Mouse (Mus musculus) heart, postnatal 0 days (tissue): ENCODE data around the gene Cryab.
A peak's percentile ranks its signal among the peaks of the same experiment; 100 is the strongest.

Source experiments
- CTCF ChIP-seq: IDR thresholded peaks from 2 replicates; pipeline ENCODE4 v1.5.1; 2016; ENCODE audit warnings: antibody characterized with exemption, control low read depth, low read depth
- EP300 ChIP-seq: IDR thresholded peaks from 2 replicates; pipeline ENCODE4 v1.6.1; 2016; ENCODE audit warnings: antibody characterized with exemption, low read depth

GRCm38 (mm10) chr9:50752784-50753615 lies 1.9 kb downstream of the Cryab start:
- 0 out of 2 replicates have a peak, but pooled peaks have one; percentile 5 for TF ChIP-seq CTCF
- TF ChIP-seq EP300: peak; percentile 49
